Mouse (Mus musculus): Measurements from ENCODE around the gene Lysmd1. TPM values are rescaled to one million over a fixed set of nuclear protein-coding genes. Genes with fewer than 3 reads are reported as not detected.
"Not testable (repeated sequence)": the region's sequence is repeated elsewhere in the genome, so short reads cannot be mapped to it uniquely, and the experiment has no call there.

Gene Lysmd1
- polyA plus RNA-seq (2014; fragmentation: Nextera tagmentation; extraction: Ambion mirVana): 31.4 and 31.8 TPM in 2 replicates

DNA sequence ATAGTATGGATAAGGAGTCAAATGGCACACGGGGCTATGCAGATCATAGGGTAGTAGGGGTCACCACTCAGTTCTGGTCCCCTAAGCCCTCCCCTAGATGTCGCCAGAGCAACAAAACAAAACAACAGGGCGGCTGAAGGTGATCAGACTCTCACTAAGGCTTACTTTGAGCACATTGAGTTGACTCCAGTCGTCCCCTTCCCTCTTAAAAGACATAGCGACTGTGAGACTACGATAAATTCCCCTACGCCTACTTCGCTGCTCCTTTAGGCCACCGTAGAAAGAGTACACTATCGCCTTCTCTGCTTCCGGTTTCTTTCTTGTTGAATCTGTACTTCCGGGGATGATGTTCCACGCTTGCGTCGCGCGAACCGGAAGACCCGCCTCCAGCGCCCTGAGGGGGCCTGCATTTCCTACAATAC is at the start of gene Lysmd1, which contains the start of gene Scnm1:
TSS of gene Lysmd1 (plus strand) at position 409 of the 422 bp plus-strand sequence.
TSS of gene Scnm1 (minus strand) at position 332 of the 422 bp plus-strand sequence.
- peaks cover 26% of the 10 kb centered on the region for H3K36me3 ChIP-seq (ENCODE audit: control insufficient read depth, insufficient read depth, low read length)
- H3K4me2 ChIP-seq (ENCODE audit: low read length): peak within 1 kb of the TSS; percentile 64
- H3K9ac ChIP-seq (ENCODE audit: low read length): peak within 1 kb of the TSS; percentile 58
- peak within 1 kb of the TSS; percentile 35; the same call in 1 of the 2 replicates for H3K27ac ChIP-seq (ENCODE audit: low read depth, low read length)
- DNase-seq (ENCODE audit: low spot score) (peak; percentile 98), ATAC-seq (peak; percentile 96)
- peaks cover 11% of the 10 kb centered on the region for H3K4me1 ChIP-seq (ENCODE audit: control insufficient read depth, insufficient read depth, low read length)
- no peaks in the 10 kb centered on the region for H3K27me3 ChIP-seq (replicated peaks; ENCODE audit: control insufficient read depth, insufficient read depth, low read length)
- under 1% methylated on average over 20 of the region's 20 CpGs for WGBS
- no peaks in the 10 kb centered on the region for H3K9me3 ChIP-seq (replicated peaks; ENCODE audit: control insufficient read depth, low read length)
- H3K4me3 ChIP-seq (ENCODE audit: low read depth, low read length): peak within 1 kb of the TSS; percentile 43

DNA sequence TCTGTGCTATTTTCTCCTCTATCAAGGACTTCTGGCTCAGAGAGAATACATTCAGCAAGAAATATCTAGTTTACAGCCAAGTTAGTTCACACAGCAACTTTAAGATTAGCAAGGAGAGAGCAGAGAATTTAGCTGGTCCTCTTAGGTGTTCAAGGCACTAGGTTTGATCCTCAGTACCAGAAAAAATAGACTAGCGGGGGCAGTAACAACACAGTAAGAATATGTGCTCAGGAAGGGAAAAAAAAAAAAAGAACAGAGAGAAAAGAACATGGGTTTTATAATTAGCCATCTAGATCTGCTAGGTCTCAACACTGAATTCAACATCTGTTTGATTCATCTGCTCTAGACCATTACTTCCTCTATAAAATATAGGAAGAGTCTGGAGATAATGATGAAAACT is 45.8 kb upstream of the Lysmd1 start:
- Histone ChIP-seq H3K9me3 (replicated peaks; ENCODE audit: control insufficient read depth, low read length) (no peaks in the 10 kb centered on the region), H3K4me3 (ENCODE audit: low read depth, low read length) (no peak overlapping the region), H3K27me3 (replicated peaks; ENCODE audit: control insufficient read depth, insufficient read depth, low read length) (no peaks in the 10 kb centered on the region), H3K9ac (ENCODE audit: low read length) (no peak overlapping the region), H3K36me3 (ENCODE audit: control insufficient read depth, insufficient read depth, low read length) (0 out of 2 replicates have a peak, but pooled peaks cover 6% of the 10 kb centered on the region), H3K4me1 (ENCODE audit: control insufficient read depth, insufficient read depth, low read length) (no peaks in the 10 kb centered on the region), H3K4me2 (ENCODE audit: low read length) (no peak overlapping the region), H3K27ac (ENCODE audit: low read depth, low read length) (no peak overlapping the region)
- no peak for DNase-seq (ENCODE audit: low spot score)
- ATAC-seq: no peak
- WGBS: 97% methylated on average over 1 of the region's 1 CpGs

DNA sequence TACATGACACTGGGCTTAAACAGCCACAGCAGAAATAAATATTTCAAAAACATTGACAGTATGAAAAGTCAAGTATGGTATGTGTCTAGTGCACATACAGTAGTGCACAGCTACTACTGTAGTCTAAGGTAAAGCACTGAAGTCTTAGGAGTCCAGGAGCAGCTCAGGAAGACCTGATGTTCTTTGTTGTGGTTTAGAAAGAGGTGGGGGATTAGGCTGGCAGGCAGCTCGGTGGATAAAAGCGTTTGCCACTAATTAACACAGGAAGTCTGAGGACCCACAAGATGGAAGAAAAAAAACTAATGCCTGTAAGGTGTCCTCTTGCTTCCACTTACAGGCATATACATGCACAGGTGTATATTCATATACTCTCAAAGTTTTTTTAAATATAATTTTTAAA is 33.0 kb upstream of the Lysmd1 start:
- WGBS: 4% methylated on average over 2 of the region's 2 CpGs
- H3K4me3 ChIP-seq (ENCODE audit: low read depth, low read length): no peak overlapping the region
- no peak for ATAC-seq

DNA sequence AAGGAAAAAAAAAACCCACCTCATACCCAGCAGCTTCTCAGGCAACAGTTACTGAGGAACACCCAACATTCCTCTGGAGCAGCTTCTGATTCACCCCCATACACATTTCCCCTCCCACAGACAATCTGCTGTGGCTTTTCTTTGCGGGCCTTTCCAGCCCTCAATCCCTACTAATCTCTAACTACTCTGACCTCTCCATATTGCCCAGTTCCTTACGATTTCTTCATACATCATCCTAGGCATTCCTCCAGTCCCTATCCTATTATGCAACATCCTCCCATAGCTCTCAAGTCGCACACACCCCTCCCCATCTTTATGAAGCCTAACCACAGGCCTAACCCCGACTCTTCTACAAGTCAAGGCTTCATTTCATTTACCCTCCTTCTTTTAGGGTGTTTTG is 28.8 kb upstream of the Lysmd1 start:
- no peak overlapping the region for H3K27ac ChIP-seq (ENCODE audit: low read depth, low read length)
- ATAC-seq: no peak
- H3K9me3 ChIP-seq (replicated peaks; ENCODE audit: control insufficient read depth, low read length): no peaks in the 10 kb centered on the region
- H3K27me3 ChIP-seq (replicated peaks; ENCODE audit: control insufficient read depth, insufficient read depth, low read length): no peaks in the 10 kb centered on the region
- peak overlapping the region; percentile 92 for H3K9ac ChIP-seq (ENCODE audit: low read length)
- peaks cover 10% of the 10 kb centered on the region for H3K4me1 ChIP-seq (ENCODE audit: control insufficient read depth, insufficient read depth, low read length)
- 0 out of 2 replicates have a peak, but pooled peaks cover 6% of the 10 kb centered on the region for H3K36me3 ChIP-seq (ENCODE audit: control insufficient read depth, insufficient read depth, low read length)
- peak overlapping the region; percentile 81 for H3K4me2 ChIP-seq (ENCODE audit: low read length)
- H3K4me3 ChIP-seq (ENCODE audit: low read depth, low read length): peak overlapping the region; percentile 93
- 85% methylated on average over 4 of the region's 4 CpGs for WGBS
- DNase-seq (ENCODE audit: low spot score): no peak

More for the DNA sequence above, 33.0 kb upstream of the Lysmd1 start:
- peaks cover 10% of the 10 kb centered on the region for H3K4me1 ChIP-seq (ENCODE audit: control insufficient read depth, insufficient read depth, low read length)
- H3K9me3 ChIP-seq (replicated peaks; ENCODE audit: control insufficient read depth, low read length): no peaks in the 10 kb centered on the region
- H3K4me2 ChIP-seq (ENCODE audit: low read length): no peak overlapping the region
- no peak overlapping the region for H3K9ac ChIP-seq (ENCODE audit: low read length)
- peaks cover 14% of the 10 kb centered on the region; the same call in 1 of the 2 replicates for H3K36me3 ChIP-seq (ENCODE audit: control insufficient read depth, insufficient read depth, low read length)
- H3K27ac ChIP-seq (ENCODE audit: low read depth, low read length): no peak overlapping the region
- DNase-seq (ENCODE audit: low spot score): no peak
- no peaks in the 10 kb centered on the region for H3K27me3 ChIP-seq (replicated peaks; ENCODE audit: control insufficient read depth, insufficient read depth, low read length)

GRCm38 (mm10) chr3:95105586-95106337 is 28.1 kb upstream of the Lysmd1 start:
- 0 out of 2 replicates have a peak, but pooled peaks cover 5% of the 10 kb centered on the region for H3K36me3 ChIP-seq (ENCODE audit: control insufficient read depth, insufficient read depth, low read length)
- peaks cover 10% of the 10 kb centered on the region for H3K4me1 ChIP-seq (ENCODE audit: control insufficient read depth, insufficient read depth, low read length)
- H3K9ac ChIP-seq (ENCODE audit: low read length): peak overlapping the region; percentile 92
- peak overlapping the region; percentile 81 for H3K4me2 ChIP-seq (ENCODE audit: low read length)
- no peaks in the 10 kb centered on the region for H3K27me3 ChIP-seq (replicated peaks; ENCODE audit: control insufficient read depth, insufficient read depth, low read length)
- H3K27ac ChIP-seq (ENCODE audit: low read depth, low read length): peak overlapping the region; percentile 76
- 1% methylated on average over 16 of the region's 16 CpGs for WGBS
- peak; percentile 29 for DNase-seq (ENCODE audit: low spot score)
- peak overlapping the region; percentile 93 for H3K4me3 ChIP-seq (ENCODE audit: low read depth, low read length)
- ATAC-seq: no peak
- H3K9me3 ChIP-seq (replicated peaks; ENCODE audit: control insufficient read depth, low read length): no peaks in the 10 kb centered on the region

DNA sequence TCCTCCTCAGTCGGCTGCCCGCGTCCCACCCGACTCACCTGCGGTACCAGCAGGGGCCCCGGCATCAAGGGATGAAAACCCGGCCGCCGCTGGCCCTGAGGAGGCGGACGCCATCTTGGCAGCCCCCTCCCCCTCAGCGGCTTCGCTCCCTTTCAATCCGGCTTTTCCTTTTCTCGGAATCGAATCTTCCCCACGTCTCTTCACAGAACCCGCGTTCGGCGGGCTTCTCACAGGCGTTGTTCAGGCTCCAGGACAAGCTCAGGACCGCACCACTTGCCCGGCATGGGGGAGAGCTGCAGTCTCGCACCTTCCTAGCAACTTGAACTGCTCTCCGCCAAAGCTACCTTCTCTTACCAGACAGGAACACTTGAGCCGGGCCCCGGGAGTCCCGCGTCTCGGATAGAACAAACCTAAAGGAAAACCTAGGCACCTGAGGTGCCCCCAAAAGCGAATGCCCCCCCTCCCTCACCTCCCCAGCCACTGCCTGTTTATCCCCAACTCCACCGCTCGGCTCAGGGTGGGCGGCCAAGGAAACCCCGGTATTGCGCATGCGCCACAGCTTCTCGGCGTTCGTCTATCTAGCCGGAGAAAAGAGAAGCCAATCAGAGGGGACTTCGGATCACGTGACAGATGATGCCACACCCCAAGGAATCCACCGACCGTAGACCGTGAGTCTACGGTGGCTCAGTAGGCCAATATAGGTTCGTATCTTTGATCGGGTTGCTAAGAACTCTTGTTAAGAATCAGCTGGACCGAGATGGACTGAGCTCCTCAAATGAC is 27.4 kb upstream of the Lysmd1 start, which contains the start of gene Pip5k1a:
TSS of gene Pip5k1a (minus strand) at position 593 of the 780 bp plus-strand sequence.
- ATAC-seq (peak; percentile 92), DNase-seq (ENCODE audit: low spot score) (peak; percentile 100)
- Histone ChIP-seq H3K9me3 (replicated peaks; ENCODE audit: control insufficient read depth, low read length) (no peaks in the 10 kb centered on the region), H3K9ac (ENCODE audit: low read length) (peak within 1 kb of the TSS; percentile 92), H3K4me2 (ENCODE audit: low read length) (peak within 1 kb of the TSS; percentile 81), H3K27ac (ENCODE audit: low read depth, low read length) (peak within 1 kb of the TSS; percentile 76), H3K36me3 (ENCODE audit: control insufficient read depth, insufficient read depth, low read length) (no peaks in the 10 kb centered on the region), H3K4me3 (ENCODE audit: low read depth, low read length) (peak within 1 kb of the TSS; percentile 93), H3K4me1 (ENCODE audit: control insufficient read depth, insufficient read depth, low read length) (peaks cover 10% of the 10 kb centered on the region), H3K27me3 (replicated peaks; ENCODE audit: control insufficient read depth, insufficient read depth, low read length) (no peaks in the 10 kb centered on the region)
- WGBS: under 1% methylated on average over 51 of the region's 51 CpGs

- H3K36me3 ChIP-seq (ENCODE audit: control insufficient read depth, insufficient read depth, low read length); DNase-seq (ENCODE audit: low spot score); ATAC-seq; H3K27me3 ChIP-seq (replicated peaks; ENCODE audit: control insufficient read depth, insufficient read depth, low read length); H3K27ac ChIP-seq (ENCODE audit: low read depth, low read length); H3K9me3 ChIP-seq (replicated peaks; ENCODE audit: control insufficient read depth, low read length): not testable (repeated sequence)
- Histone ChIP-seq H3K9ac (ENCODE audit: low read length) (0 out of 2 replicates have a peak overlapping the region, but pooled peaks have one; percentile 52), H3K4me2 (ENCODE audit: low read length) (peak overlapping the region; percentile 52), H3K4me1 (ENCODE audit: control insufficient read depth, insufficient read depth, low read length) (peaks cover 15% of the 10 kb centered on the region), H3K4me3 (ENCODE audit: low read depth, low read length) (peak overlapping the region; percentile 93)
Measured at GRCm38 (mm10) chr3:95107308-95107707, 26.6 kb upstream of the Lysmd1 start.

DNA sequence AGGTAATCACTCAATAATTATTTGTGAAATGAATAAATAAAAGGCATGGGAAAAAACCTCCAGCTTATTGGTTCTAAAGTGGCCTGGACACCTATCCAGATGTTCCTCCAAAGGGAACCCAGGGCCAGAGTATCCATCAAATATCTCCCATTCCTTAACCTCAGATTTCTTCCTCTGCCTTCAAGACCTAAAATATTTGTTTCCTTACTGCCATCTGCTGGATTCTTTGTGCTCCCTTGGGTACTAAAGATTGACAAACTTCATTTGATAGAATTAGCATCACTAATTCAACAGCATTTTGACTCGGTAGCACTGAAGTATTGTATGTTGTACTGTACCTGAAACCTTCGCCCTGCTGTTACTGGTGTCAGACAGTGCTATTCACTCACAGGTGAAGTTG is 26.0 kb upstream of the Lysmd1 start:
- H3K36me3 ChIP-seq (ENCODE audit: control insufficient read depth, insufficient read depth, low read length): no peaks in the 10 kb centered on the region
- 66% methylated on average over 2 of the region's 2 CpGs for WGBS
- H3K9ac ChIP-seq (ENCODE audit: low read length): no peak overlapping the region
- no peak overlapping the region for H3K27ac ChIP-seq (ENCODE audit: low read depth, low read length)
- DNase-seq (ENCODE audit: low spot score) (peak; percentile 23), ATAC-seq (no peak)
- H3K4me3 ChIP-seq (ENCODE audit: low read depth, low read length): no peak overlapping the region
- H3K27me3 ChIP-seq (replicated peaks; ENCODE audit: control insufficient read depth, insufficient read depth, low read length): no peaks in the 10 kb centered on the region
- no peak overlapping the region for H3K4me2 ChIP-seq (ENCODE audit: low read length)
- H3K4me1 ChIP-seq (ENCODE audit: control insufficient read depth, insufficient read depth, low read length): peaks cover 18% of the 10 kb centered on the region
- H3K9me3 ChIP-seq (replicated peaks; ENCODE audit: control insufficient read depth, low read length): no peaks in the 10 kb centered on the region

Data from forebrain, embryonic 14.5 days (tissue).